Mouse (Mus musculus): ENCODE data around the gene Alas2.

Gene Alas2

GRCm38 (mm10) chrX:150595016-150595760 lies 48.0 kb downstream of the Alas2 start:
- in situ Hi-C loops (cut with MboI; ENCODE audit: unreplicated experiment in 2 of 2): loop anchor here in 1 of 2 experiments (25.0 kb wide), 1 partner anchor 217 kb away; the partner anchor contains the start of gene Maged2

- in situ Hi-C loops (cut with MboI; ENCODE audit: unreplicated experiment in 2 of 2): loop anchor here in 1 of 2 experiments (25.0 kb wide), 1 partner anchor 213 kb away; the partner anchor contains the start of gene Maged2
These were observed 51.7 kb downstream of the Alas2 start for GRCm38 (mm10) chrX:150598882-150599281.
